Mouse (Mus musculus) forebrain, postnatal 0 days (tissue): ENCODE data around the gene Cebpa. TPM values are rescaled to one million over a fixed set of nuclear protein-coding genes. Genes with fewer than 3 reads are reported as not detected.

Experiments used
- ATAC-seq: fragments of 200-750 bp; cut with Nextera tagmentation; 2 replicates; pipeline ENCODE4 v1.8.0; 2017; ENCODE audit warnings: mild to moderate bottlenecking, moderate library complexity
- DNase-seq: peaks from one replicate; pipeline ENCODE4 v3.0.0-alpha.2; 2015
- H3K27ac ChIP-seq: fragments of 300-500 bp; sonication (generic); 2 replicates; pipeline ENCODE4 v1.5.1; 2014; ENCODE audit warnings: low read depth, mild to moderate bottlenecking, antibody characterized with exemption, low read length, moderate library complexity, mixed read lengths
- H3K27me3 ChIP-seq: fragments of 300-500 bp; sonication (generic); 2 replicates; pipeline ENCODE4 v1.6.1; 2014; ENCODE audit warnings: mild to moderate bottlenecking, low read length, mixed read lengths; ENCODE audit not compliant: insufficient read depth
- H3K36me3 ChIP-seq: fragments of 300-500 bp; sonication (generic); 2 replicates; pipeline ENCODE4 v1.6.1; 2014; ENCODE audit warnings: mild to moderate bottlenecking, moderate library complexity; ENCODE audit not compliant: insufficient read depth
- H3K4me1 ChIP-seq: fragments of 300-500 bp; sonication (generic); 2 replicates; pipeline ENCODE4 v1.6.1; 2014; ENCODE audit warnings: antibody characterized with exemption; ENCODE audit not compliant: insufficient read depth
- H3K4me2 ChIP-seq: fragments of 300-500 bp; sonication (generic); 2 replicates; pipeline ENCODE4 v1.6.1; 2014; ENCODE audit warnings: low read depth, mild to moderate bottlenecking, moderate library complexity
- H3K4me3 ChIP-seq: fragments of 300-500 bp; sonication (generic); 2 replicates; pipeline ENCODE4 v1.5.1; 2014; ENCODE audit warnings: low read depth, low read length, mixed read lengths
- H3K9ac ChIP-seq: fragments of 300-500 bp; sonication (generic); 2 replicates; pipeline ENCODE4 v1.6.1; 2014; ENCODE audit warnings: mild to moderate bottlenecking
- H3K9me3 ChIP-seq: fragments of 300-500 bp; sonication (generic); 2 replicates; pipeline ENCODE4 v1.6.1; 2016; ENCODE audit warnings: low read length
- CTCF ChIP-seq: sonication (generic); IDR thresholded peaks from 2 replicates; pipeline ENCODE4 v1.5.1; 2016; ENCODE audit warnings: antibody characterized with exemption, control low read depth, low read depth
- WGBS: fragments of 180-500 bp; shearing (Covaris S2); extraction: QIAGEN DNeasy Blood & Tissue Kit; methylation state at CpG from one replicate; pipeline ENCODE4 v1.1.7; 2014; 5-methylcytosine and 5-hydroxymethylcytosine counted together
- polyA plus RNA-seq: library from polyadenylated mRNA; unstranded; fragments of >200 nt; fragmentation: Nextera tagmentation; extraction: Ambion mirVana; gene quantifications from 2 replicates; pipeline ENCODE4 v1.2.1, GENCODE M21; 2015
- total RNA-seq: library from RNA; depleted of rRNA; stranded (reverse); fragments of >200 nt; gene quantifications from 2 replicates; pipeline ENCODE4 v1.2.3, GENCODE M21; 2014

Cebpa gene
- total and polyA plus RNA-seq, 2 experiments from 2014 or later = 0.93 to 5.0 TPM

DNA sequence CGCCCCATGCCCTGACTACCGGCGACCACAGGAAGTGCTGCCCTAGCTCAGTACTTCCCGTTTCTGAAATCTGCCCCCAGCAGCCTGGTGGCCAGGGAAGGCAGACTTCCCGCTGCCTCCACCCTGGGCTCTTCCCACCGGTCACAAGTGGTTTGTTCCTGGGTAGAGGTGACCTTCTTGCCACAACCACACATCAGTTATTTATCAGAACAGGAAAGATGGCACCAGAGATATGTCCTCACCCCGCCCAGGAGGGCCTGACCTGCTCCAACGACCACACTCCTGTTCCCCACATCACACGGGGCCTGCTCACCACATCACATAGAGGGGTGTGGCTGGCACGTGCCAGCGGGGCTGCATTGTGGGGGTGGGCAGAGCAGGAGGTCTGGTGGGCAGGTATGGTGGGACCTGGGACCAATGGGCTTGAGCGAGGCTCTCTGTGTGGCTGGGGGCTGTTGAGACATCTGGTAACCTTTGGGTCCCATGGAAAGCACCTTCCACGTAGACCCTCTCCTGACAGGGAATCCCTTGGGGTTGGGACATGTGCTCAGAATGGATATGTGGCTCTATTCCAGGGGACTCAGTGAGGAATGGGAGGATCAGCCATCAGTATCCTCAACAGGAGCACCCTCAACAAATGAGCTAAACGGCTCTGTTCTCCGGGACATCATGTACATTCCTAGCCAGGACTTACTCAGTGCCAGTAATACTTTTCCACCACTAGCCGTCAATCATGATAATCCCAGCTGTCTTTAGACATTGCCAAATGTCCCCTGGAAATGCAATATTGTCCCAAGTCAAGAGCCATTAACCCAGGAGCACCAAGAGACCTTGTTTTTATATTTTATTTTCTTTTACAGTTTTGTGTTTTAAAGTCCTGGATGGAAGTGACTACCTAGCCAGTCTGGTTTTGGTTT, 37.7 kb downstream of the Cebpa start:
- no peak overlapping the region for H3K4me2 ChIP-seq
- H3K27me3 ChIP-seq = no peaks in the 10 kb centered on the region
- no peak for ATAC-seq
- no peak for TF ChIP-seq CTCF
- no peak overlapping the region for H3K27ac ChIP-seq
- no peaks in the 10 kb centered on the region for H3K4me1 ChIP-seq
- no peak for DNase-seq
- H3K36me3 ChIP-seq = no peaks in the 10 kb centered on the region
- 80% methylated on average over 16 of the region's 16 CpGs for WGBS
- no peak overlapping the region for H3K4me3 ChIP-seq
- no peaks in the 10 kb centered on the region for H3K9me3 ChIP-seq
- no peak overlapping the region for H3K9ac ChIP-seq

DNA sequence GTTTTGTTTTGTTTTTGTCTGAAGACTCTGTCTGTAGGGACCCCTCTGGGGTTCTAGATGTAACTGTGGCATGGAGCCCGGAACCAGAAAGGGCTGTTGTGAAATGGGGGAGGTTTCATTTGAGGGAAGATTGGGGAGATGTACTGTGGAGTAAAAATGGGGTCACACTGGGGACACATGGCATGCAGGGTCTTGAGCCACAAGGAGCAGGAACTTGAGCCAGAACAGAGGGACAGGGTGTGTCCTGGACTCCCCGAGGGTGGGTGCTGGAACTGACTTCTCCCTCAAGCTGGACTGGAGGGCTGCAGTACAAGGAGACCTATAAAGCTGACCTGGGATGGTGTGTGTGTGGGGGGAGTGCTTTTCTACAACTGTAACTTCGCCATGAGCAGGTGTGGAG, 38.4 kb downstream of the Cebpa start:
- H3K4me2 ChIP-seq = no peak overlapping the region
- TF ChIP-seq CTCF = no peak
- 81% methylated on average over 3 of the region's 3 CpGs for WGBS
- H3K36me3 ChIP-seq = no peaks in the 10 kb centered on the region
- ATAC-seq (no peak), DNase-seq (no peak)
- no peak overlapping the region for H3K4me3 ChIP-seq
- no peak overlapping the region for H3K9ac ChIP-seq
- H3K27me3 ChIP-seq = no peaks in the 10 kb centered on the region
- H3K27ac ChIP-seq = no peak overlapping the region
- no peaks in the 10 kb centered on the region for H3K4me1 ChIP-seq
- no peaks in the 10 kb centered on the region for H3K9me3 ChIP-seq

DNA sequence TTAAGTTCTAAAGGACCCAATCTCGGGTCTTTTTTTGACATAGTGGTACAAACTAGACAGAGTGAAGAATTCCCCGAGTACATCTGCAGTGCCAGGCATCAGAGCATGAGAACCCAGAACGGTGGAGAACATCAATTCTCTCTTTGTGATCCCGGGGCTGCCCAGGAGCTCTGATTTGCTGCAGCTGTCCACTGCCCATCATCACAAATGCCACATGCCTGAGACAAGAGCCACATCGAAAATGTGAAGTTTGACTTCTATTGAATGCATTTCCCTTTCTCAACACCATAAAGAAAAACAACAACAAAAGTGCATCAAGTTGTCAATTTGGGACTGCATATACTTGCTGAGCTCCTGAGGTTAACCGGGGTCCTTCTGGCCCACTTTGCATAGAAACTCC, 43.4 kb downstream of the Cebpa start:
- Histone ChIP-seq H3K27me3 (no peaks in the 10 kb centered on the region), H3K27ac (no peak overlapping the region), H3K4me3 (no peak overlapping the region), H3K9ac (no peak overlapping the region), H3K36me3 (no peaks in the 10 kb centered on the region), H3K4me2 (no peak overlapping the region), H3K4me1 (no peaks in the 10 kb centered on the region), H3K9me3 (no peaks in the 10 kb centered on the region)
- no peak for TF ChIP-seq CTCF
- WGBS = 86% methylated on average over 6 of the region's 6 CpGs
- DNase-seq (no peak), ATAC-seq (no peak)

DNA sequence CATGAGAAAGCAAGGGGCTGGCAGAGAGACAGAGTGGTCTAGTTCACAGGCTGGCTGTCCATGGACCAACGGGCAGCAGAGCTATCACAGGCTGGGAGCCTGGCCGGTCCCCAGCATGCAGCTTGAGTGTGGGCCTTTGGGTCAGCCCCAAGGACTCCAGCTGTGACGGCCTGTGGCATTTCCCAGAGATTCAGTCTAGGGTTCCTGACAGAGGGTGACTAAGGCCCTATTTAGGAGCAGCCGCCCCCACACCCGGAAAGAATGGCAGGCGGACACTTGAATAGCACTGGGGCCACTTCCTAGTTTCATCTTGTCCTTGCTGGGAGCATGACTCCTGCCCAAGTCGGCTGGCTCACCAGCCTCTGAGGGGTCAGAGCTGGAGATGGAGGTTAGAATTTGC, 44.5 kb downstream of the Cebpa start:
- Histone ChIP-seq H3K4me3 (no peak overlapping the region), H3K27ac (no peak overlapping the region), H3K27me3 (no peaks in the 10 kb centered on the region), H3K9ac (no peak overlapping the region), H3K9me3 (no peaks in the 10 kb centered on the region), H3K4me1 (no peaks in the 10 kb centered on the region), H3K36me3 (no peaks in the 10 kb centered on the region), H3K4me2 (no peak overlapping the region)
- 81% methylated on average over 7 of the region's 7 CpGs for WGBS
- DNase-seq = no peak
- TF ChIP-seq CTCF = no peak
- no peak for ATAC-seq

DNA sequence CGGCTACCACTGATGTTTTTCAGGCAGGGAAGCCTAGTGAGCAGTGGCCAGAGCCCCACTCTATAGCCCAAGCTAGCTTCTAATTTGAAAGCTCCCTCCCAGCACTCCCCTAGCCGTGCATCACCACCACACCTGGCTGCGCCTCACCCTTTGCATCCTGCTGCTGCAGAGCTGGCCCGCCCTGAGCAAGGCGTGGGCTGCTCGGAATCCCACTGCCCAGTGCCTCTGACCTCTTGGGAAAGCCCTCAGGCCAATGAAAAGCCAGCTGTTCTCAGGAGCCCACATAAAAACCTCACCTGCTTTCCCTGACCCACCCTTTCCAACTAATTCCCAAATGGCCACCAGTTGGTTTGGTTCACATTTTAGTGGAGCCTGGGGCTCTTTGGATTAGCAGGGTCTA, 45.0 kb downstream of the Cebpa start:
- Histone ChIP-seq H3K4me3 (no peak overlapping the region), H3K9me3 (no peaks in the 10 kb centered on the region), H3K27me3 (no peaks in the 10 kb centered on the region), H3K27ac (no peak overlapping the region), H3K4me2 (no peak overlapping the region), H3K36me3 (no peaks in the 10 kb centered on the region), H3K4me1 (no peaks in the 10 kb centered on the region), H3K9ac (no peak overlapping the region)
- DNase-seq = no peak
- ATAC-seq = no peak
- TF ChIP-seq CTCF = no peak
- WGBS = 85% methylated on average over 6 of the region's 6 CpGs

DNA sequence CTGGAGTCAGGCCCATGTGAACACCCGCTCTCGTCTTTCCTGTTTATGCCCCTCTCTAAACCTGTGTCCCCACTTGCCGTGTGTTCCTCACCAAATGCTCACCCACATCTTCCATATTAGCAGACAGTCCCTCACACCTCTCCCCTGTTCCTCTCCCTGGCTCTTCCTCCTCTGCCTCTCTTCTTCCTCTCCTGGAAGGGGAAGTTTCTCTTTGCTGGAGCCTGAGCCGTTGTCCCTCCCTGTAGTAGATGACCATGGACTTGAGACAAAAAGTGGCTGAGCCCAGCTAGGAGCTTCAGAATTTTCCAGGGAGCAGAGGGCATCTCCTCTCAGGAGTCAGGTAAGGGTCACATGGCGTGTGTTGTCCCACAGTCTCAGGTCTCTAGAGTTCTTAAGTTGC, 47.9 kb downstream of the Cebpa start:
- 89% methylated on average over 5 of the region's 5 CpGs for WGBS
- Histone ChIP-seq H3K27me3 (peaks cover 3% of the 10 kb centered on the region; the same call in 1 of the 2 replicates), H3K4me1 (no peaks in the 10 kb centered on the region), H3K9ac (no peak overlapping the region), H3K4me3 (no peak overlapping the region), H3K4me2 (no peak overlapping the region), H3K36me3 (no peaks in the 10 kb centered on the region), H3K9me3 (no peaks in the 10 kb centered on the region), H3K27ac (no peak overlapping the region)
- ATAC-seq (no peak), DNase-seq (no peak)
- TF ChIP-seq CTCF = no peak

DNA sequence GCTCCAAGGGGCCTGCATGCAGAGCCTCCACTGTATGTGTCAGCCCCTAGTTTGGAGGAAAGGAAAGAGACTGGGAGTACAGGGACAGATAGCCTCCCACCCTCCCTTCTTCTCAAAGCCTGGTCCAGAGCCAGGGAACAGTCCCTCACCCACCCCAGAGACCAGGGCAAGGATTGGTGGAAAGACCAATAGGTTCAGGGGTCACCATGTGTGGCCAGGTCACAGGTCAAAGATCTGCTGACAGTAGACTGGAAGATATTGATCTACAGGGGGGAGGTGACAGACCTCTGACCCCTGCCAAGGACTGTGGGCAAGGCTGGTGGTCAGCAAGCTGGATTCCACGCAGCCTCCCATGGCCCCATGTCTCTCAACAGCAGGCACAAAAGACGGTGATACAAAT, 48.8 kb downstream of the Cebpa start:
- Histone ChIP-seq H3K36me3 (no peaks in the 10 kb centered on the region), H3K4me3 (no peak overlapping the region), H3K9me3 (no peaks in the 10 kb centered on the region), H3K4me1 (no peaks in the 10 kb centered on the region), H3K9ac (no peak overlapping the region), H3K27me3 (peaks cover 3% of the 10 kb centered on the region; the same call in 1 of the 2 replicates), H3K27ac (no peak overlapping the region), H3K4me2 (no peak overlapping the region)
- no peak for TF ChIP-seq CTCF
- no peak for ATAC-seq
- no peak for DNase-seq
- 81% methylated on average over 2 of the region's 2 CpGs for WGBS
